Mouse (Mus musculus) myocyte (in vitro differentiated cells): Measurements from ENCODE around the gene Pard3b.

Experiments
- MYOD1 ChIP-seq, 3 experiments: IDR thresholded peaks; one replicate each; pipeline ENCODE4 v1.6.1; 2011; ENCODE audit warnings: control low read depth in 2 of 3, low read depth in 2 of 3, mild to moderate bottlenecking in 2 of 3, moderate library complexity in 1 of 3; ENCODE audit not compliant: insufficient read length in 2 of 3, control insufficient read depth in 1 of 3
- POLR2A ChIP-seq: IDR thresholded peaks from one replicate; pipeline ENCODE4 v1.6.1; 2011; ENCODE audit warnings: low read depth, mild to moderate bottlenecking, control low read depth, moderate library complexity; ENCODE audit not compliant: insufficient read length

DNA sequence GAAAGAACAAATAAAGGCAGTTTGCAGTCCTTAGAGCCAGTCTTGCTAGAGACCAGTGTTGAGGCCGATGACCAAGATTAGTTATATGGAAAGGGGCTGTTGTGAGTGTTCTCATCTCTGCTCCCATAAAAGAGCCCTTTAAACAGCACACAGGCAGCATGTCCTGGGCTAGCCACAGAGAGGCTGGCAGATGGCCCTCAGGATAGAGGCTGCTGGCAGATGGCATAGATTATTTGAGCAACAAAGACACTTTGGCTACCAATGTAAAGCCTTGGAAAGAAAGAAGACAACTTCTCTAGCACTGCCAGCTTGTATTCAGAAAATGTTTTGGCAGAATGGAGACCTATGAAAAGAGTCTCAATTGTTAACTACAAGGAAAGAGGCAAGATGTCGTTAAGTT, 274.3 kb downstream of the Pard3b start:
- no peak for TF ChIP-seq MYOD1 (IDR thresholded peaks at IDR 0.05; ENCODE audit: control insufficient read depth in 1 of 3, insufficient read length in 2 of 3, low read depth in 2 of 3)
- TF ChIP-seq POLR2A: no peak
